Mouse (Mus musculus) liver, adult (tissue): ENCODE results near the gene Fkrp.

Experiments used
- GATA4 ChIP-seq: IDR thresholded peaks from 2 replicates; pipeline ENCODE4 v1.6.1; 2014; ENCODE audit warnings: mild to moderate bottlenecking, low read length; ENCODE audit not compliant: insufficient replicate concordance

Gene Fkrp

DNA sequence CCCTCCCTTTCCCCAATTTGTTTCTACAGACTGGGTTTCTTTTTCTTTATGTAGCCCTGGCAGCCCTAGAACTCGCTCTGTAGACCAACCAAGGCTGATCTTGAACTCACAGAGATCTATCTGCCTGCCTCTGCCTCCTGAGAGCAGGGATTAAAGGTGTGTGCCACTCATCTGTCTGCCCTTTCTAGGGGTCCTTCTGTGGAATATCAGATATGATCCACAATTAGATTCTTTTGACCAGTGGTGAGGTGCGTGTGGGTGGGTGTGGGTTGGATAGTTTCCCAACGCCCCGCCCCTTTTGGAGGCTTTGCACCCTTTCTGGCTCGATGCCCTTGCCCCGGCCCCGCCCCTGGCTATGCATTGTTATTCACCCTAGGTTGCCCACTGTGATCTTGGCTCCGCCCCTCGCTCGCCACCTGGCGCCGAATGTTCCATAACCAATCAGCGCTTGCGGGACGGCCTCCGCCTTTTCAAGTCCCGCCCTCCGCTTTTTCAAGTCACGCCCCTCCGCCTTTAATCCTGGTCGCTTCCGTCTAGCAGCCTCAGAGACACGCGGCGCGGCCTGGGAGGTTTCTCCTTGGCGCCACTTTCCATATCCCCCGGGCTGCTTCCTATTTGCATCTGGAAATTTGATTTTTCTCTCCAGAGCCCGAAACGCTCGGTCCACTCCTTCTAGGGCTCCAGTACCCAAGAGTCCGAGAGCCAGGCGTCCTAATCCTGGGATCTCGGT, 35.5 kb downstream of the Fkrp start, which contains the start of gene Slc1a5:
Gene Slc1a5 (plus strand): TSS at position 516 of the 730 bp plus-strand sequence.
- no peak for TF ChIP-seq GATA4

GRCm38 (mm10) chr7:16780076-16780475, 36.5 kb downstream of the Fkrp start:
- no peak for TF ChIP-seq GATA4

GRCm38 (mm10) chr7:16775888-16776287, 40.6 kb downstream of the Fkrp start:
- TF ChIP-seq GATA4 = no peak

GRCm38 (mm10) chr7:16766443-16766842, 50.1 kb downstream of the Fkrp start:
- no peak for TF ChIP-seq GATA4

DNA sequence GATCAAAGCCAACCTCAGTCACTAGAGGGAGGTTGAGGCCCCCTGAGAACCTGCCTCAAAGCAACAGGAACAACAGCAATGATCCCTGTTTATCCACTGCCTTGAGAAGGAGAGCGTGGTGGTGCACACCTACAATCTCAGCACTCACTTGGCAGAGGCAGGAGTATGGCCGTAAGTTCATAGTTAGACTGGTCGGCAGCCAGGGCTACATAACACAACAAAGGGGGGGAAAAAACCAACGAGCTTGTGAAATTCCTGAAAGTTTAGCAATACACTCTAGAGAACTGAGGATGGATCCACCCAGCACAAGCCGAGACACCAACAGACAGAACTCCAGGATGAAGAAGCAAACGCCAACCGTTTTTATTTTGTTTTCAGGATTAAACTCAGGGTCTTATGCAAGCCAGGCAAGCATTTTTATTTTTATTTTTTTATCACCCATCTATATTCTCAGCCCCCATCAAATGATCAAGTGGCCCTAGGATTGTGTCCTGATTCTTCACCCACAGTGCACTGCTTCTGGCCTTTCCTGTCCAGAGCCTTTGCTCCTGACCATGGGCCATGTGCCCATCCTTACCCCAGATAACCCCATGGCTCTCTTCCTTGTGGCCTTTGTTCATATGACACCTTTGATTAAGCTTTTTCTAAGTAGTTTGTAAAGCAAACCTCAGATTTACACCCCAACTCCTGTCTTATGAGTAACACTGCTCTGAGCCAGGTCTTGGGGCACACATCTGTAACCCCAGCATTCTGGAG, 52.9 kb downstream of the Fkrp start:
- no peak for TF ChIP-seq GATA4

GRCm38 (mm10) chr7:16761630-16762029, 54.9 kb downstream of the Fkrp start:
- no peak for TF ChIP-seq GATA4

DNA sequence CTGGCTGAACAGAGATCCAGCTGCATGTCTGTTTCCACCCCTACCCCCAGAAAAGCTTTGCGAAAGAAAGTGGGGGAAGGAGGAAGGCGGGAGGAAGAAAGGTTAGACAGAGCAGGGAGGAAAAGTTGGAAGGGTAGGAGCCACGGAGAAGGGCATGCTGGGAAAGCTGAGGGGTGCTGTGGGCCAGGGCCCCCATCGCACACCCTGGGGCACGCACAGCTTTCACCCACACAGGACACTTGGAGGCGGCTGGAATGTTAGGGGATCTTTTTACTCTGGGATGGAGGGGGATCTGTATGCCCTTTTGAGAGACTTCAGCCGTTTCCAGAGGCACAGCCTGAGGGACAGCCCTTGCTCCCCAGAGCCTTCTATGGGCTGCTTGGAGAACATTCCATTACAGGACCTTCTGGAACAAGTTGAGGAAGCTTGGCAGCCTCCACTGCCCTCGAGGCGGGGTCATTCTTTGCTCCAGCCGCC, 55.5 kb downstream of the Fkrp start:
- no peak for TF ChIP-seq GATA4

- no peak for TF ChIP-seq GATA4
Observed at GRCm38 (mm10) chr7:16760292-16760691, 56.2 kb downstream of the Fkrp start.
